Mouse (Mus musculus): ENCODE measurements around the gene Mrpl12.

Gene Mrpl12

GRCm38 (mm10) chr11:120472052-120472451 lies 12.4 kb upstream of the Mrpl12 start:
- DNase-seq (ENCODE audit: low spot score in 2 of 2), result no peak

DNA sequence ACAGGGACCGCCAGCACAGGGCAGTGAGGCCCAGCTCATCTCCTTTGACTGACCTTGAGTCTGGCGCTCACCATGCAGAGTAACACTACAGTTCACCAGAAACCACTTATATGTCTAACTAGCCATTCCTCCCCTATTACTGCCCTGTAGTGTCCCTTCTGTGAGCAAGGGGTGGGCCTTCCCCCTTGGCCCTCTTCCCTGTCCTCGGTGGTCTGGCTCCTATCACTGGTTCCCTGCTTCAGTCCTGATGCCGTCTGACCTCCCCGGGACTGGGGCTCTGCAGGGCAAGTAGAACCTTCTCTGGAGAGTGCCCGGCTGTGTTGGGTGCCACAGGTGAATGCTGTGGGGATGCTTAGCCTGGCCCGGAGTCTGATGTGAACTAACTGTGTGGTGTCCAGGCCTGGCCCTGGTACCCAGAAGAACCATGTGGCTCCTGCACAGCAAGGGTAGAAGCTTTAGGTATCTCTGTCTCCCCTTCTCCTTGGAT lies 922 bp upstream of the Mrpl12 start:
- peak in 1 of 2 experiments; percentile 40 for DNase-seq (ENCODE audit: low spot score in 2 of 2)

GRCm38 (mm10) chr11:120485251-120485650 lies 838 bp downstream of the Mrpl12 start:
- DNase-seq (ENCODE audit: low spot score in 2 of 2), result no peak

DNA sequence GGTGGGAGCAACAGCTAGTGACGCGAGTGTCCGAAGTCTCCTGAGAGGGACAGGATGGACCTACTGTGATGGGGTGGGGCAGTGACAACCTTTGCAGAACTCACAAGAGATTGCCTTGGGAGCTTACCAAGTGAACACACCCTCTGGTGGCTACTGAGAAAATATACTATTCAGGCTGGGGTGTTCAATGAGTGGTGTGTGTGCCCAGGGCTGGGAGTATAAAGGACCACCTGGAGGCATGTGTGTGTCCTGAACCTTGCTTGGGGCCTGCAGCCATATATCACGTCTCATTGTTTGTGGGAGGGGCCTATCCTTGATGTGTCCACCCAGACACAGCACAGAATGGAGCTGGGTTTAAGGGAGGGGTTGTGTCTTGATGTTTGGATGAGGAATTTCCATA lies 4.1 kb downstream of the Mrpl12 start:
- DNase-seq (ENCODE audit: low spot score in 2 of 2), result no peak

DNA sequence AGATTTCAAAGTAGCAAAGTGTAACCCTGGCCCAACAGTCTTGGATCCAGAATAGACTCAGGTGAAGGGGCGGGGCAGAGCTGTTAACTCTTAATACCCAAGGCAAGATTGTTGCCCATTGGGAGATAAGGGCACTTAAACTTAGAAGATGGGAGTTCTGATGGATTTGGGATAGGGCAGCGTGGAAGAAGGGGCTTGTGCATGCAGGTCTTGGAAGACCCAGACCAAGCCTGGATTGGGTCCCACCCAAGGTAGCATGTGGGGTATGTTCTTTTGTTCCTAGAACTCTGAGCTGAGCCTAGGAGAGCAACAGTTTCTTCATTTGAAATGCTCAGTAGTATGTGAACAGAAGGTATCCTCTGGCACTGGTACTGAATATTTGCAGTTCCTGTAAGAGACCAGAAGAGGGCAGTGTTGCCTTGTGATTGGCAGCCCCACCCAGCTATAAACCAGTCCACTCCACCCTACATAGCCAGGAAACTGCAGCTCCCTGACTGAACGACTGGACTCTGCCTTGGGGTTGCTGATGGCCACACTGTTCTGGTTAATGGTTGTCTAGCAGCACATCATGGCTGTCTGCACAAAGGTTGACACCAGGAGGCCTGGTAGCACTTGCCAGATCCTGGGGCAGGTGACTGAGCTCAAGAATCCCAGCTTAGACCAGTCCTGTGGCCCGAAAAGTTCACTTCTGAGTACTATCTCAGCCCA lies 4.8 kb downstream of the Mrpl12 start:
- DNase-seq (ENCODE audit: low spot score in 2 of 2), result peak; percentile 76 to 81

- DNase-seq (ENCODE audit: low spot score in 2 of 2), result no peak
Measured at GRCm38 (mm10) chr11:120490291-120491046, 6.1 kb downstream of the Mrpl12 start.

- peak; percentile 91 to 93 for DNase-seq (ENCODE audit: low spot score in 2 of 2)
Measured at GRCm38 (mm10) chr11:120491317-120492023, 7.1 kb downstream of the Mrpl12 start, which contains the start of gene Slc25a10. Slc25a10 (plus strand) TSS chr11:120491840.

GRCm38 (mm10) chr11:120492024-120492877 lies 7.8 kb downstream of the Mrpl12 start:
- peak in 1 of 2 experiments; percentile 51 for DNase-seq (ENCODE audit: low spot score in 2 of 2)

DNA sequence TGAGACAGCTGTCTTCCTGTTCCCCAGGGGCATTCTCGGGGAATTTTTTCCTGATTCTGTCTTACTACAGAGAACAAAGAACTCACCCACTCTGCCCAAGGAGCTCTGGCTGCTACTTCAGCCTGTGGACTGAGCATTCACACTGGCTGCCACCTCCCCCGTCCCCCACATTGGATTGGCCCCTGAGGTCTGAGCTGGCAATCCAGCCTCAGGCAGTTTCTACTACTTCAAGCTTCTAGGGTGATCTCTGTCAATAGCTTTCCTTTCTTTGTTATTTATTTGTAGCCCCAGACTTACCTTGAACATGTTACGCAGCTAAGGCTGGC lies 8.4 kb downstream of the Mrpl12 start:
- DNase-seq (ENCODE audit: low spot score in 2 of 2), result no peak

- no peak for DNase-seq (ENCODE audit: low spot score in 2 of 2)
Measured at GRCm38 (mm10) chr11:120493351-120493750, 8.9 kb downstream of the Mrpl12 start.

- DNase-seq (ENCODE audit: low spot score in 2 of 2), result no peak
Measured at GRCm38 (mm10) chr11:120493911-120494310, 9.5 kb downstream of the Mrpl12 start.

- DNase-seq (ENCODE audit: low spot score in 2 of 2), result no peak
Measured at GRCm38 (mm10) chr11:120497436-120497835, 13.0 kb downstream of the Mrpl12 start.

DNA sequence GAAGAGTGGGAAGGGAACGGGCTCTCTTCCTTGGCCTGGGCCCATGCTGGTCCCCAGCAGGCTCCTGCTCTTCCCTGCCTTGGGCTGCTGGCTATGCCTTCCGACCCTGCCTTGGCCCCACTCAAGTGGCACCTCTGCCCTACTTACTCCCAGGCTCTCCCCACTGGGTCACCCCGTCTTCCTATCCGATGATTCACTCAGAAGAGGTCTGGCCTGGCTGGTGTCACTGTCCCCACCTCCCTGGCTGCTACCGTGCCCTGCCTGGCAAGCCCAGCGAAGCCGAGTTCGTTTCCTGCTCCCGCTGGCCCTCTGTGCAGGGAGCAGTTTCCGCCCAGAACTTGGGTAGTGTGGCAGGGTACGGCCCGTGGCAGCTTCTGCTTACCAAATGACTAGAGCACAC lies 13.8 kb downstream of the Mrpl12 start:
- no peak for DNase-seq (ENCODE audit: low spot score in 2 of 2)

DNA sequence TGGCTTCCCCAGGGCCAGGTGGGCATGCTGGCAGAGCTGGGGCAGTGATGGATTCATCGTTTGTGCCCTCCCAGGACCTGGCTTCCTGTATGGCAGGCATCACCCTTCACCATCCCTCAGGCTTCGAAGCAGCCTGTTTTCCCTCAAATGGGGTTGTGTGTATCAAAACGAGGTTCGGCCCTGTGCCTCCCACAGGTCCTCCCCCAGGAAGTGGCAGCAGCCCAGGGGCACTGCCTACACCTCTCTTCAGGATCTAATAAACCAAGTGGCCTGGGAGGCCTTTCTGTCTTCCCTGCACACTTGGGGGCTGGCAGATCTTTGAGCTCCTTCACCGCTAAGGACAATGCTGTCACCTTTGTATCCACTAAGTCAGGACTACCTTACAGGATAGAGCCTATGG lies 14.5 kb downstream of the Mrpl12 start:
- no peak for DNase-seq (ENCODE audit: low spot score in 2 of 2)

- no peak for DNase-seq (ENCODE audit: low spot score in 2 of 2)
Measured at GRCm38 (mm10) chr11:120499894-120500293, 15.5 kb downstream of the Mrpl12 start.

GRCm38 (mm10) chr11:120500357-120500756 lies 15.9 kb downstream of the Mrpl12 start:
- DNase-seq (ENCODE audit: low spot score in 2 of 2), result no peak

DNA sequence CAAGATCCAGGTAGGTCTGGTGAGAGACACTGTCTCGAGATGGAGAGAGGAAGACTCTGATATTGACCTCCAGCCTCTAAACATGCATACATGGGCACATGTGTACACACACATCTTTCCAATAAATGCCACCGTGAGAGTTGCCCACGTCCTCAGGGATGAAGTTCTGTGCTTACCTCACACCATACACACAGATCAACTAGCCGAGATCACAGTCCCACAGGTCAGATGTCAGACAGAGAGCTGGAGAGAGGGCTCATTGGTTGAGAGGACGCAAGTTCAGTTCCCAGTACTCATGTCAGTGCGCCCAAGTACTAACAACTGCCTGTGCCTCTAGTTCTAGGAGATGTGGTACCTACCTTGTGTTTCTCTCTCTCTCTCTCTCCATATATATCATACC lies 16.6 kb downstream of the Mrpl12 start:
- no peak for DNase-seq (ENCODE audit: low spot score in 2 of 2)

DNA sequence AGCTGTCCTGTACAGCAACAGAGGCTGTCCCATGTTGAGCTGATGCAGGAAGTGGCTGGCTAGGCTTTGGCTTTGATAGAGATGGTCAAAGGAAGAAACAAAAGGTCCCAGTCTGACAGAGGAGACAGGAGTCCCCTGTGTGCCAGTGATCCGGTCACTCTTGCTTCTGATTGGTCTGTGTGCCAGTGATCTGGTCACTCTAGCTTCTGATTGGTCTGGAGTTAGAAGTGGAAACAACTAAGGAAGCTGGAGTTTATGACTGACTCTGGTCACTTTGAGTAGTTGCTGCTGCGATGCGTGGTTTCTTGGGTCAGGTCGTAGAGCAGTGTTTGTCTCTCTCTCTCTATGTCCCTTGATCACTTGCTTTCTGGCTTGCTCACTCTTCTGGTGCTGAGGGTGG lies 17.3 kb downstream of the Mrpl12 start:
- no peak for DNase-seq (ENCODE audit: low spot score in 2 of 2)

- no peak for DNase-seq (ENCODE audit: low spot score in 2 of 2)
Measured at GRCm38 (mm10) chr11:120505661-120506060, 21.2 kb downstream of the Mrpl12 start.

DNA sequence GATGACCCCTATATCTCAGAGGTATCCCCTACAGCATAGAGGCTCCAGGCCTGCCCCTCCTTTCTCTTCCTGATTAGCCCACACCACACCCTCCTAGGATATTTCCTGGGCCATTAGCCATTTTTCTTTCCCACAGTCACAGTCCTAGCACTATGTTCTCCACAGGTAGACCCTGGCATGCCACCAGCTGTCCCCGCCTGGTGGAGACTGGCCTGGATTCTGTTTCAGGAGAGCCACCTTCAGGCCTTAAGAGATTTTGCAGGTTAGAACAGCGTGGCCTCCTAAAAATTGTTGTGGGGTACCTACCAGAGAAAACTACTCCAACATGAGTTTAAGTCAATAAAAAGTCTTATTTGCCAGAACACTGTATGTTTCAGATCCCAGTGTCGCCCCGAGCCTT lies 22.5 kb downstream of the Mrpl12 start:
- DNase-seq (ENCODE audit: low spot score in 2 of 2), result no peak

GRCm38 (mm10) chr11:120507611-120508289 lies 23.3 kb downstream of the Mrpl12 start:
- no peak for DNase-seq (ENCODE audit: low spot score in 2 of 2)
